Mouse (Mus musculus): Measurements from ENCODE around the gene Serpinb6a.

Serpinb6a gene

DNA sequence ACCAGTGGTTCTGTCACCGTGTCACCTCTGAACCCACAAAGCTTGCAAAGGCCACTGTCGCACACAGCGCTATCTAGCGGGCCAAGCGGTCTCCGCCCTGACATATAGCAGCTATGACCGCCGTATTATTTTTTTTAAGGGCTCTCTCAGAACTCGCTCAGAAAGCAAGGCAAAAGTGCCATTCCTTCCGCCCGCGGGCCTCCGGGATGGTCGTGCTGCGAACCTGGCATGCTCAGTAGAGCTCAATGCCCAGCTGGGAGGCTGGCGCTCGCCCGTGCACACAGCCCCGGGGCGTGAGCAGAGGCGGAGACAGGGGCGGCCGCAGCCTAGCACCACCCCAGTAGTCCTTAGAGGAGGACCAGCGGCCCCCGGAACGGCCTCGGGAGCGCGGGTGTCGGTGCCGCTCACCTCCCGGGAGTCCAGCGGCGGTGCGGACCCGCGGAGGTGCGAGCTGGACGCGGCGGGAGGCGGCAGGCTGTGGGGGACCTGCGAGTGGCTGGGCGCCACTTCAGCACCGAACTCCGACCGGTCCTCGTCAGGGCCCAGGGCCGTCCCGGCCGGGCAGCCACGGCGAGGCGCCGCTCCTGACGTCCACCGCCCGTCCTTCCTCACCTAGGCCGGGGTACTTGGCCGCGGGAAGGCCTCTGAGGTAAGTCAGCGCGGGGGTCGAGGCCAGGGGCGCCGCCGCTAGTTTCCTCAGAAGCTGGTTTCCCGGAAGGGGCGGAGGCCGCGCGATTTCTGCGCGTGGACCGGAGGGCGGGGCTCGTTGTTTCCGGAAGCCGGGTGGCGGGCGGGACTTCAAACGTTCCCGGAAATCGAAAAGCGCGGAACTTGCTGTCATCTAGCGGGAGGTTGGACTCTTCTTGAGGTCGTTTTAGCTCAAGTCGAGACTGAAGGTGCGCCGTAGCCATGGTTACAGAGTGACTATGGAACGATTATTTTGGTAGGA, at the start of gene Serpinb6a, which contains the start of gene Ripk1:
Gene Serpinb6a, minus strand, starts transcription at position 737 of the 949 bp plus-strand sequence.
Gene Ripk1, plus strand, starts transcription at position 306 of the 949 bp plus-strand sequence.
- peak; percentile 92 for DNase-seq

DNA sequence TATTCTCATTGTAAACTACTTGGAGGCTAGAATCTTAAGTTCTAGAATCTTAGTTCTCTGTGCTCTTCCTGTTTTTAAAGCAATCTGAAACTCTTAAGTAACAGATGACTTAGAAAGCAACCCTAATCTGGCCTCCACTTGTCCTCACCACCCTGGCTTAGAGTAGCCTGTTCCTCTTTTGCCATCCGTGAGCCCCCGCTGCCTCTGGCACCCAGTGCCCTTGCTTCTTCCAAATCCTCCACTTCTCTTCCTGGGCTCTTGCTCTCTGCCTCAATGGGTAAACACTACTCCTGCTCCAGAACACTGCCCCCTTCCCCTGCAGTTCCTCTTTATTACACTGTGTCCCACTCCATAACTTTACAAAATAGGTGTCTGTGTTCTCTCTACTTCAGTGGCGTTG, 49.1 kb upstream of the Serpinb6a start:
- no peak for DNase-seq

DNA sequence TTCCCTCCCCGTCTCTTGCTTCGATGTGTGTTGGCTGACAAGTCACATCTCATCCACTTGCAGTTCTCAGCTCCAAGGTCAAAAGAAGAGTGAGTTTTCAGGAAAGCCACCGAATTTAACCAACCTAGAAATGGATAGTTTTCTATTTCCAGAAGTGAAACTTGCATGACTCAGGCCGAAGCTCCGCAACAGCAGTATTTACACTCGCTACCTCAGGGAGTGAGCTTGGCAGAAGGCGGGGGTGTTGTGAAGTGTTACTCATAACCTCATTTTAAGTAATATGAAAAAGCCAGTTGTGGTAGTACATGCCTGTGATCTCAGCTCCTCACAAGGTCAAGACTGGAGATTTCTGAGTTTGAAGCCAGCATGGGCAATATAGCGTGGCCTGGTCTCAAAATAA, 47.9 kb upstream of the Serpinb6a start:
- no peak for DNase-seq

DNA sequence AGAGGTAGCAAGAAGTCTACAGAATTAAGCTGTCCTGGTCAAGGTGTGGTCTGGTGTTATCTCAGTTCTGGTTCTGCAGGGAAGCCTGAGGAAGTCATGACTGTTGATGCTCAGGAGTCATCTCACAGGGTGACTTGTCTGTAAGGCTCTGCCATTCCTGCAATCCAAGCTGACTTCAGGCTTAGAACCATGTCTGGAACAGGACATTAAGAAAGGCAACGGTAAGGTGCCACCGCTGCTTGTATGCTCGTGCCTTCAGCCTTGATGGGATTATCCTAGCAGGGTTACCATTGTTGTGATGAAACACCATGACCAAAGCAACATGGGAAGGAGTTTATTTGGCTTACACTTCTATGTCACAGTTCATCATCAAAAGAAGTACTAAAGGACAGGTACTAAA, 44.9 kb upstream of the Serpinb6a start:
- DNase-seq = no peak

DNA sequence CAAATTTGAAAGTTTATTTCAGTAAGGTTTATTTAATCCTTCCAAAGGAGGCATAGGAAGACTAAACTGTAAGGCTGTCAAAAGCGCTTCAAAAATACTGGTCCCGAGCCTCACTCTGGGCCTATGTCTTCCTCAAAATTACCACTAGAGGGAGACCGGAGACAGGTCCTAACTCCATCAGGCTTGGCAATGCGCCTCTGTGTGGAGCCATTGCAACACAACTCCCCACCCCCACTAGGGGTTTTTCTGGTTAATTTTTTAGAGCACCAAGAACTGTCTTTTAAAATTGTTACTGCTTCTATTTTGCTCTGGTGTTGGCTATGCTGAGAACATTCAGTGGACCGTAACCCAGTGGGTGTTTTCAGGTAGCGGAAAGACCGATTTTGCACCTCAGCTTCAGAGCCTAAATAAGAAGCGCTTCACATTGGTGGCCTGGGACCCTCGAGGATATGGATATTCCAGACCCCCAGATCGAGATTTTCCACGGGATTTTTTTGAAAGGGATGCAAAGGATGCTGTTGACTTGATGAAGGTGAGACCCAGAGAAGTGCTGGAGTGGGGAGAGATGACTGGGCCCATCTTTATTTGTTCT, 43.9 kb upstream of the Serpinb6a start:
- DNase-seq = peak; percentile 69

DNA sequence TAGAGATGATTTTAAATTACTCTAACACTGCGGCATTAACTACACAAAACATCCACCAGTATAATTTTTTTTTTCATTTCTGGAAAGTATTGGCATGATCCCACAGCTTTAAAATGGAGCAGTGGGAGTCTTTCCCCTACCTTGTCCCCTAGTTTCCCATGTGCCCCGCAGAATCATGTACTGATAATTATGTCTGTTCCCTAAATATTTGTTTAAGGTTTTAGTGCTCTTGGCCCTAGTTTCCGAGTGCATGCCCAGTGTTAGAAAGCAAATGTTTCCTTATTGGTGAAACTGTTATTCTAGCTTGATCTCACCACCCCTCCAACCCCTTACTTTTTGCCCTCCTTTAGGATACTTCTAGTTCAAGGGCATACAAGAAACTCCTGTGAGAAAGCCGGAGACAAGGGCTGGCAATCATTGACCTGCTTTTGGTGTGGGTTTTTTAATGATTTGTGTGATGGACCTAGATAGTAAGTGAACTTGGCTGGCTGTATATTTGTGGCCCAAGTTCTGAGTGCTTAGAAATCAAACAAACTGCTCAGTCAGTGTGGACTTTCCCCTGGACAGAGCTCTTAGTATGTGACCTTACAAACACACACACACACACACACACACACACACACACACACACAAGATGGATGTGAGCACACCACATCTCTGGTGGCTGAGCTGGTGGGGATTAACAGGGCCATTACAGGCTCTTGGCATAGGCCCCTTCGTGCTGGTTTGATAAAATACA, 43.1 kb upstream of the Serpinb6a start:
- no peak for DNase-seq

DNA sequence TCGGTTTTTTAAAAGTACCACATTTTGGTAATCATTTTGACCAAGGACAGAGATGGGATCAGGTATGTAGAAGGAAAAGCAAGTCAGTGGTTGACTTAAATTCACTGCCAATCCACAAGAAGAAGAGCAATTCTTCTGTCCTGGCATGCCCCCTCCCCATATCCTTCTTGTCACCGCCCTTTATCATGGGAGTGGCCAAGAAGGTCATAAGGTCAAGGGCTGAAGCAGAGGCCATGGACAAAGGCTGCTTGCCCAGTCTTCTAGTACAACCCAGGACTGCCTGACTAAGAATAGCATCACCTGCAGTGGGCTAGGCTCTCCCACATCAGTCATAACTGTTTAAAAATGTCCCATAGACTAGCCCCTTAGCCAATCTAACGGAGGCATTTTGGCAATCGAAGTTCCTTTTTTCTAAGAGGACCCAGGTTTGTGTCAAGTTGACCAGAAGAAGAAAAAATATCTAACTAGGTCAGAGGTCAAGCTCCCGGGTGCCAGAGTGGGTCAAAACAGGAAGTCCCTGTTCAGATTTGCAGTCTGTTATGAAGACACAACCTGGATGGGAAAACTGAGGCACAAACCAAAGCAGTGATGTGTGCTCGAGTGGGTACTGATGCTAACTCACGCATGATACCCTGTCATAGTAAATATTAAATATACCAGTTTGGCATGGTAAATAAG, 41.3 kb upstream of the Serpinb6a start:
- no peak for DNase-seq

DNA sequence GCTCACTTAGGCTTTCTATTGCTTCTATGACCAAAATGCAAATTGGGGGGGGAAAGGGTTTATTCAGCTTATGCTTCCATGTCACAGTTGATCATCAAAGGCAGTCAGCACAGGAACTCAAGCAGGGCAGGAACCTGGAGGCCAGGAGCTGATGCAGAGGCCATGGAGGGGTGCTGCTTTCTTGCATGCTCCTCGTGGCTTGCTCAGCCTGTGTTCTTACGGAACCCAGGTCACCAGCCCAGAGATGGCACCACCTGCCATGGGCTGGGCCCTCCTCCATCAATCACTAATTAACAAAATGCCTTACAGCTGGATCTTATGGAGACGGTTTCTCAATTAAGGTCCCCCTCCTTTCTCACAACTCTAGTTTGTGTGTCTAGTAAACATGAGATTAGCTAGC, 37.5 kb upstream of the Serpinb6a start:
- no peak for DNase-seq

DNA sequence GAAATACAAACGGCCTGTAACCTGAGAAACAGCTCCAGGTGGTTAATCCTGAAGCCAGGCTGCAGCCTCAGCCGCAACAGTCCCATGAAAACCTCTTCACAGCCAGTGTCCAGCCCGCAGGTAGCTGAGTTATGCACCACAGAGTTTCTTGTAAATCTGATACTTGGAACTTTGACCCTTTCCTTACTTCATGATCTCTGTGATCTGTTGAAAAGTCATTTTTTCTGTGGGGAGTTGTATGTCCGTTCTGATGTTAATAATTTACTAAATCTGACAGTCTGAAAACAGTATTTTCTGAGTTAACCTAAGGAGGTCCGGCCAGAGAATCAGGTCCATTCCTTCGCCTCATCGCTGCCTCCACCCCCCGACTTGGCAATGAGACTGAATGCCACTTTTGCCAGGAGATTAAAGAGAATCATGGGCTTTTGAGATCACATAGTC, 36.3 kb upstream of the Serpinb6a start:
- DNase-seq = no peak

DNA sequence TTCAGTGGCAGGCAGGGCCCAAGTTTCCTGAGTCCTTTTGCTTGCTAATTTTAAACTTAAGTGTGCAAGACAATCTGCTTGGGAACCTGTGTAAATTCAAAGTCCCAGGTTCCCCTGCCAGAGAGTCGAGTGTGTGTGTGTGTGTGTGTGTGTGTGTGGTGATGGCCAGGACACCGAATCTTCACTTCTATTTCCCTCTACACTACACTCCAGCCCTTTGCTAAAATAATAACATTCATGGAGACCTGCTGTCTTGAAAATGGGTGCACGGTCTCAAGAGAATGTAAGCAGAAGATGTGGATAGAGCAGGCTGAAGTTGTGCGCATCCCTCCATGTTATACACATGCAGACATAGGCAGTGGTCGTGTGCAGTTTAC, 35.5 kb upstream of the Serpinb6a start:
- no peak for DNase-seq

DNA sequence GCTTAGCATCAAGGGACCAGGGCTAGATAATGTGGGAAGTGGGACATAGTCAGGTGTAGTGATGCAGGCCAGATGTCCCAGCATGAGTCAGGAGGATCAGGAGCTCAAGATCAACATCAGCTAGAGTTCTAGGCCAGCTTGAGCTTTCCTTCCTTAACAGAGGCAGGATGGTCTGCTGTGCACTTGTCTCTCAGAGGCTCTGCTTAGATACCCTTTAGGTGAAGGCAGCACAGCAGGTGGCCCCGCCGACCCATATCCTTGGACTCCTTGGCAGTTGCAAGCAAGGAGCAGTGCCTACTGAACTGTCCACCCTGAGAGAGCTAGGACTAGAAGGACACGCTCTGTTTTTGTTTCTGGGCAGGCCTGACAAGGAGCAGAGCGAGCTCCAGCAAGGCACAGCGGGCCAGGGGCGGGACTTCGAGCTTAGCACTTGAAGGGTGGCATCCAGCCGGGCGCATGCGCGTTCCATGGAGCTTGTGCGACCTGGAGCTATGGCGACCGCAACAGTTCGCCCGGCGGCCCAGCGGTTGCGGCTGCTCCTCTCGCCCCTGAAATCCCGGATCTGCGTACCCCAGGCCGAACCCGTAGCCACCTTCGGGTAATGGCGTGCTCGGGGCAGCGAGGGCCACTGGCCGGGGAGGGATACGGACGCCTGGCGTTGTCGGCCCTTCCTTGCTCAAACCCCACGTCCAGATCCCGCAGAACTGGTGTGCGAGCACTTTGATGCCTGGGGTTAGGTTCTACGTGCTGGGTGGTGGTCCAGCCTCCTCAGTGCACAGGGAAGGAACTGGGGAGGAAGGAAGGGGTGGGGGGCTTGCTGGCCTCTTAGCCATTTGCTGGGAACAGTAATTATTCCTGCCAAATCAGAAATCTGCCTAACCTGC, 34.8 kb upstream of the Serpinb6a start, which contains the start of gene Bphl:
Gene Bphl, plus strand, starts transcription at position 426 of the 884 bp plus-strand sequence.
- DNase-seq = peak; percentile 94

DNA sequence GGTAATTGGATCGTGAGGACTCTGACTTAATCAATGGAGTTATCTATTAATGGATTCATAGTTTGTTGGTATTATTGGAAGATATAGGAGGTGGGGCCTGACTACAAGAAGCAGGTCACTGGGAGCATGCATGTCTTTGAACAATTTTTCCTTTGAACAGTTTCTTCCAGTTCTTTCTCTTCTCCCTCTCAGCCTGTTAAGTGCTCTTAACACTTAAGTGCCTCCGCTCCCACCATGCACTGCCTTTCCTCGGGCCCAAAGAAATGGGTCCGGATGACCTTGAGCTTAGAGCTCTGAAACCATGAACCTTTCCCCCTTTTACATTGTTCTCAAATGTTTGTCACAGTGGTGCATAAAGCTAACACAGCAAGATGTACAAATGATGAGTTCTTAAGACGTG, 34.1 kb upstream of the Serpinb6a start:
- no peak for DNase-seq

DNA sequence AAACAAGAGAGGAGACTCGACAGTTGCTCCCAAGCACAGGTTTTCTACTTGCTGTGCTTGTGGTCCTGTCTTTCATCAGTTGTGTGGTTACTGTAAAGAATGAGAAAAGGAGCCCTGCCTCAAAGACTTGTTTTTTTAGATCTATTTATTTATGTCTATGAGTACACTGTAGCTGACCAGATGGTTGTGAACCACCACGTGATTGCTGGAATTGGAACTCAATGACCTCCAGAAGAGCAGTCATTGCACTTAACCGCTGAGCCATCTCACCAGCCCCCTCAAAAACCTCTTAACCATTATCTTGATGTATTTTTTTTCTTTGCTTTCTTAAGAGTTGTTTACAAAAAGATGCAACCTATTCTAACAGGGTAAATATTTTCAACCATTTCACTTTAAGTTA, 32.8 kb upstream of the Serpinb6a start:
- no peak for DNase-seq

DNA sequence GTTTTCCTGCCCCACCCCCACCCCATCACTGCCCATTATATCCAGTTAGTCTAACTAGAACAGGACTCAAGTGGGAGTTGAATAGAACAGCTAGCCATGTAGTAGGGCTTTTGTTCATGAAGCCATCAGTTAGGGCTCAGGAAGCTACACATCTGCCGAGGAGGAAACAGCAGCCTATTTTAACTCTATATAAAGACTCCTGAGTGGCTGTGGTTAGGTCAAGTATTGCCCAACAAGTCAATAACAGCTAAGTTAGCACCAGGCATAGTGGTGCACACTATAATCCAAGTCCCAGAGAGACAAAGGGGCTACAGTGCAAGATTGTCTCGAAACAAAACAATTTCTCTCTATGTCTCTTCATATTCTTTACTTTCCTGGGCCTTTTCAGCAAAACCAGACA, 29.4 kb upstream of the Serpinb6a start:
- peak; percentile 12 for DNase-seq

DNA sequence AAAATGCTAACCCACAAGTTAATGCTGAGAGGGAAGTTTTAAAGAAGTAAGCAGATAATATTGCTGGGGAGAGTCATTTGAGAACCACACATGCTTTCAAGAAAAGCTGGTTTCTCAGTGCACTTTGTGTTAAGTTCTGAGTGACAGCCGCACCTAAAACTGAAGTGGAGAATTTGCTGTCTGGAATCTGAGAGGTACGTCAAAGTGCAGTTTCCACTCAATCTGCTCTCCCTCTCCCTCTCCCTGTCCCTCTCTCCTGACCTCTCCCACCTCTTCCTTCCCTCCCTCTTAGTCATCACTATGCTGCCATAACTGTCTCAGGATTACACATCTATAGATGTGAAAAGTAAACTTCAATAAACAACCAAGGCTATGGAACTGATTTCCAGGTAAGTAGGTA, 19.4 kb upstream of the Serpinb6a start:
- DNase-seq = no peak

DNA sequence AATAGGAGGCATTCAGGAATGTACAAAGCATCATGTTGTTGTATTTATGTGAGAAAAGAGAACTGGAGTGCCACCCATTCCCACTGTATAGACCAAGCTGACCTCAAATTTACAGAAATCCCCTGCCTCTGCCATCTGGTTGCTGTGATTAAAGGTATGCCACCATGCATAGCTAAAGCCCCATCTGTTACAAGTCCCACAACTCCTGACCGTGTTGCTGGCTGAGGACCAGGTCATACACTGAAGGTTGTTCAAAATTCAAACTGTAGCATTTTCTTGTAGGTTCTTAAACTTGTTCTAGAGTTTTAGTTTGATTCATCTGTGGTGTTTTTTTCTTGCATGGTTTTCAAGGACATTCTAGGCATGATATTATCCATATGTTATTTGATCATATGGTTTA, 15.9 kb upstream of the Serpinb6a start:
- no peak for DNase-seq

DNA sequence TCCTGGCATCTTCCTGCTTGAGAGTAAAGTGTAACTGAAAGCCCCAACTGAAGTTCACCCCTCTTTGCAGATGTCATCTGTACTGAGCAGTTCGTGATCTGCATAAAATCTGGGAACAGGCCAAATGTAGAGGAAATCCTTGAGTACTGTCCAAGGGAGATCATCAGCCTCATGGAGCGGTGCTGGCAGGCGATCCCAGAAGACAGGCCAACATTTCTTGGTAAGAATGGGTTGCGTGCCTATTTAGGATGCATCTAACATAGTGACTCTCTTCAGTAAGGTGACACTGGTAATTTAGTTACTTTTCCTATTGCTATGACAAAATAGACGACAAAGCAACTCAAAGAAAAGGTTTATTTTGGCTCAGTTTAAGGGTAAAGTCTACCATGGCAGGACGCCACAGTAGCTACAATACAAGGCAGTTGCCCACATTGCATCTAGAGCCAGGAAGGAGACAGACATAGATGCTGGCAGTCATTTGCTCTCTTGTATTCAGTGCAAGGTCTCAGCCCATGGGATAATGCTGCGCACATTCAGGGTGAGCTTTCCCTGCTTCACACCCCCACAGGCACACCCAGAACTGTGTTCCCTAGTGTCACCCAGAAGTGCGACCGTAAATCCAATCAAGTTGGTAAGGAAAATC, 14.5 kb upstream of the Serpinb6a start:
- DNase-seq = no peak

DNA sequence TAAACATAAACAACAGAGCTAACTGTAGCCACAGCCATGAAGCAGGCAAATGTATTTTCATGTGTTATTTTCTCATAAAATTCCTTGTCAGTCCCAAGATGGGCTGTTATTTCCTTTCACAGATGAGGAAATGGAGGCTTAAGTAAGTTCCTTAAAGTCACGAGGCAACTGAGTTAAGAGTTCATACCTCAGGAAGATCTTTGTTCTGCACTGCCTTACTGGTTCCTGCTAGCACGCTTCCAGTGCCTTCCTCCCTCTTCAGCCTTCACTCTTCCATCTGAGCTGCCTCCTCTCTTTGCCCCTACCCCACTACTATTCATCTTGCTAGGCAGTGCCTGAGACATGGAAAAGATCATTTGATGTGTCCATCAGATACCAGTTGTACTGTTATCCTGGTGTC, 4.6 kb upstream of the Serpinb6a start:
- no peak for DNase-seq

DNA sequence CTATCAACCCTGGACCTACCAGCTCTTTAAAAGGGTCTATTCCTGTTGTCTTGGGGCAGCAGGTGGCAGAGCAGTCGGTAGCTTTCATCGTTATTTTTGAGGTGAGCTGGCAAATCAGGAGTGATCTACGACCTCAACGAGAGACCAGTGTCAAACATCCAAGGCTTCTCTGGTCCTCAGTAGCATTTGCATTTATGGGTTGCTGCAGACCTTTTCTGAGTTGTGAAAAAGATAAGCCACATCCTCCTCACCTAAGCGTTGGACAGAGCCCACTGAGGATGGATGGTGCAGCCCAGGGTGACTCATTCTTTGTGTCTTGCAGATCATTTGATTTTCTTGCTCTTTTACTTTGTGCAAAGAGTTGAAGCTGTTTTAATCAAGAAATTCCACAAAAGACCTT, 464 bp upstream of the Serpinb6a start:
- peak; percentile 9 for DNase-seq

DNA sequence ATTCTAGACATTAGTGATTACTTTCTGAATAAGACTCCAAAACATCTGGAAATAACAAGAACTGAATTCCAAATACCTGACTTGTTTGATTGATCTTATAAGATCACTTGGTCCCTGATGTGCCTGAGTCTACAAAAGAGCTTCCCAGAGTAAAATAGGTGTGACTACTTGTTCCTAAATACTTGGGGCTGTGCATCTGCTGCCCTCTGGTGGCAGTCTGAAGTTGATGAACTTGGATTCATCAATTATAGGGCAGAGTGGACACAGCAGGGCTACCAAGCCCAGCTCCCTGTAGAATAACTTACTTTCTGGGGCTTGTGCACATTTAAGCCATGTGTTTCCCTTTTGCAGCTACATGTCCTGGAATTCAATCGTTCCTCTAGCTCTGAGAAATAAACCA, 7.4 kb downstream of the Serpinb6a start:
- DNase-seq = peak; percentile 77

DNA sequence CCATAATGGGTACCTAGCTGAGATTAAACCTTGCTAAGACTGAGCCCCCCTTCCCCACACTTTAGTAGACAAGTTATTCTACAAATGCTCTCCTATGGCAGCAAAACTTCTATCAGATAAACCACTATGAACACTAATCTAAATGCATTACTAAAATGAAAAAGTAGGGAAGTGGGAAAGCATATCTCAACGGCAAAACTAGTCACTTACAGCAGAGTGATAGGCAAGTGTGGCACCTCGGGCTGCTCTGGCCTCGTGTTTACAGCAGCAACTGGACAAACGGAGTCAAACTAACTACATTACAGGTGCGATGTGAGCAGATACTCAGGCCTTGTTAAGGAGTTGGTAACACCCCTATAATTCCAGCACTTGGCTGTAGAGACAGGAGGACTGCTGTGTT, 13.0 kb downstream of the Serpinb6a start:
- no peak for DNase-seq

Measured in liver (tissue).